Mouse (Mus musculus): ENCODE data around the gene Hirip3.
"Not testable (repeated sequence)": the region's sequence is repeated elsewhere in the genome, so short reads cannot be mapped to it uniquely, and the experiment has no call there.

Hirip3 gene

GRCm38 (mm10) chr7:126856741-126857420 is 4.9 kb upstream of the Hirip3 start:
- no peak for DNase-seq

- no peak for DNase-seq
Measured at GRCm38 (mm10) chr7:126860987-126861386, 785 bp upstream of the Hirip3 start.

- DNase-seq: peak; percentile 97
Measured at GRCm38 (mm10) chr7:126862147-126862784, 494 bp downstream of the Hirip3 start, which contains the start of gene Ino80e. Gene Ino80e (minus strand): TSS chr7:126862377.

GRCm38 (mm10) chr7:126863791-126864190 is 2.0 kb downstream of the Hirip3 start:
- DNase-seq: no peak

GRCm38 (mm10) chr7:126867534-126867933 is 5.8 kb downstream of the Hirip3 start:
- DNase-seq: no peak

GRCm38 (mm10) chr7:126868003-126868402 is 6.2 kb downstream of the Hirip3 start:
- no peak for DNase-seq

- DNase-seq: no peak
Measured at GRCm38 (mm10) chr7:126869780-126870519, 8.2 kb downstream of the Hirip3 start.

- DNase-seq: no peak
Measured at GRCm38 (mm10) chr7:126870520-126870891, 8.7 kb downstream of the Hirip3 start.

GRCm38 (mm10) chr7:126877239-126877638 is 15.5 kb downstream of the Hirip3 start:
- no peak for DNase-seq

GRCm38 (mm10) chr7:126881040-126881439 is 19.3 kb downstream of the Hirip3 start:
- peak; percentile 61 for DNase-seq

GRCm38 (mm10) chr7:126883731-126884181 is 22.0 kb downstream of the Hirip3 start:
- no peak for DNase-seq

GRCm38 (mm10) chr7:126884286-126885164 is 22.8 kb downstream of the Hirip3 start, which contains the start of gene Taok2:
Gene Taok2 (minus strand): TSS chr7:126884703.
- peak; percentile 99 for DNase-seq

- DNase-seq: no peak
Measured at GRCm38 (mm10) chr7:126887281-126887680, 25.5 kb downstream of the Hirip3 start.

- peak; percentile 55 for DNase-seq
Measured at GRCm38 (mm10) chr7:126888852-126889251, 27.1 kb downstream of the Hirip3 start.

- no peak for DNase-seq
Measured at GRCm38 (mm10) chr7:126896912-126897311, 35.1 kb downstream of the Hirip3 start.

GRCm38 (mm10) chr7:126897390-126898101 is 35.8 kb downstream of the Hirip3 start:
- peak; percentile 47 for DNase-seq

GRCm38 (mm10) chr7:126898102-126898990 is 36.6 kb downstream of the Hirip3 start:
- peak; percentile 99 for DNase-seq

- not testable (repeated sequence) for DNase-seq
Measured at GRCm38 (mm10) chr7:126899781-126900180, 38.0 kb downstream of the Hirip3 start.

- DNase-seq: no peak
Measured at GRCm38 (mm10) chr7:126905590-126905989, 43.8 kb downstream of the Hirip3 start.

GRCm38 (mm10) chr7:126914844-126915243 is 53.1 kb downstream of the Hirip3 start:
- DNase-seq: no peak

All from kidney, postnatal 10 days (tissue).